In the genomic region with DNA sequence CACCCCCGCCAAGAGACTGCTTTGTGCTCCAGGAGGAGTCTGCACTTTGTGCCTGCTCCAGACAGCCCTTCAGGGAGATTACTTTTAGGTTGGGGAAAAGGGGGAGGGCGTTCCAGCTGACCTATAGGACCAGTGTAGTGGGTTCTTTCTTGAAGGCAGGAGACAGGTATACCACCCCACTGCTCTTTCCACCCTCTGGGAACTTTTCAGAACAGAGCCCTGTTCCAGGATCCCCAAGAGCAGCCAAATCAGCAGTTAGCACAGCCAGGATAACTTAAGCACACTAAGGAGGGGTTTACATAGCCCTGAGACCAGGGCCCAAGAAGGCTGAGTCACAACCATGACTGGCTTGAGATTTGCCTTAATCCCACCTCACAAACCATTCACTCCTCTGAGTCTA, we compare ENCODE assay signal across 31 mouse cellular contexts. TPM values are rescaled to one million over a fixed set of nuclear protein-coding genes. Genes with fewer than 3 reads are reported as not detected.
DNase-seq lines count a peak whose midpoint lies in the region; ATAC-seq and TF ChIP-seq lines count a peak whose summit lies in the region.
"Had no signal": no experiment of that assay in that cellular context is flagged by ENCODE, and none has a peak within 500 bp of the region (broad histone marks: within the 10 kb centered on the region; RNA-seq: fewer than 3 reads in every experiment).

No protein-coding gene starts in this region.

- no peak overlapping the region; the same call in 1 of the 2 replicates for H3K4me2 ChIP-seq in heart, postnatal 0 days (ENCODE audit: low read depth, low read length)
- H3K4me2 ChIP-seq: embryonic facial prominence, embryonic 13.5 days; embryonic facial prominence, embryonic 15.5 days; forebrain, embryonic 12.5 days had no signal

- no peaks in the 10 kb centered on the region for H3K36me3 ChIP-seq in heart, postnatal 0 days (replicated peaks; ENCODE audit: control insufficient read depth, insufficient read depth, low read length)
- peaks cover 49% of the 10 kb centered on the region for H3K36me3 ChIP-seq in thymus, adult 2 months (ENCODE audit: control insufficient read depth, insufficient read depth, low read length)
- H3K36me3 ChIP-seq: embryonic facial prominence, embryonic 13.5 days; embryonic facial prominence, embryonic 15.5 days; forebrain, embryonic 10.5 days; forebrain, embryonic 12.5 days had no signal

- WGBS in heart, postnatal 0 days: 79% methylated on average over 2 of the region's 2 CpGs
- WGBS in thymus, adult 2 months: 73% methylated on average over 2 of the region's 2 CpGs

- peak overlapping the region; percentile 24; the same call in 1 of the 2 replicates for H3K4me3 ChIP-seq in heart, postnatal 0 days (ENCODE audit: low read depth, low read length)
- peak overlapping the region; percentile 85 for H3K4me3 ChIP-seq in thymus, adult 2 months (ENCODE audit: control insufficient read depth, insufficient read depth, low read length)
- H3K4me3 ChIP-seq: embryonic facial prominence, embryonic 13.5 days; embryonic facial prominence, embryonic 15.5 days; erythroblast, embryonic 14.5 days; forebrain, embryonic 10.5 days; forebrain, embryonic 12.5 days had no signal

- ATAC-seq in heart, postnatal 0 days (ENCODE audit: insufficient read depth, low read depth): no peak
- ATAC-seq: forebrain, embryonic 14.5 days had no signal

- no peak for DNase-seq in heart, postnatal 0 days (ENCODE audit: low spot score)
- no peak for DNase-seq in heart, adult 9 months (ENCODE audit: low spot score in 2 of 2)
- DNase-seq in thymus, adult 2 months: peak; percentile 49
- DNase-seq in thymus, postnatal 4 days: no peak
- peak; percentile 47 for DNase-seq in thymus, postnatal 14 days
- DNase-seq in thymus, postnatal 10 days (ENCODE audit: low spot score in 2 of 2): no peak
- peak; percentile 50 to 53 for DNase-seq in thymus, postnatal 36 days
- no peak for DNase-seq in kidney, postnatal 4 days
- DNase-seq: adrenal gland, adult 2 months; adrenal gland, postnatal 10 days; adrenal gland, postnatal 25 days; cerebellum, adult 11 months; cerebellum, adult 18-20 months; cerebellum, adult 8-10 months; cerebellum, adult 9-11 months; cerebellum, postnatal 14 days; cerebellum, postnatal 36 days; embryo, embryonic 11 days had no signal

- no peaks in the 10 kb centered on the region for H3K27me3 ChIP-seq in heart, postnatal 0 days (ENCODE audit: control insufficient read depth, insufficient read depth, low read length)
- no peaks in the 10 kb centered on the region for H3K27me3 ChIP-seq in thymus, adult 2 months (ENCODE audit: control insufficient read depth, insufficient read depth, low read length)
- H3K27me3 ChIP-seq: embryonic facial prominence, embryonic 13.5 days; embryonic facial prominence, embryonic 15.5 days; forebrain, embryonic 12.5 days had no signal

- no peak for TF ChIP-seq CTCF in heart, postnatal 0 days (IDR thresholded peaks at IDR 0.05; ENCODE audit: low read depth)
- no peak for TF ChIP-seq CTCF in thymus, adult 2 months (IDR thresholded peaks at IDR 0.05; ENCODE audit: borderline replicate concordance, control insufficient read depth, extremely low read depth, insufficient read depth, low read length, poor library complexity)

- TF ChIP-seq POLR2A in thymus, adult 2 months (IDR thresholded peaks at IDR 0.05; ENCODE audit: control insufficient read depth, extremely low read depth, insufficient read depth, low read length, poor library complexity): no peak

- H3K27ac ChIP-seq in heart, postnatal 0 days (ENCODE audit: low read depth): no peak overlapping the region
- H3K27ac ChIP-seq in thymus, adult 2 months (ENCODE audit: control insufficient read depth, insufficient read depth, low read length): peak overlapping the region; percentile 96
- H3K27ac ChIP-seq: embryonic facial prominence, embryonic 13.5 days; embryonic facial prominence, embryonic 15.5 days; forebrain, embryonic 10.5 days; forebrain, embryonic 12.5 days had no signal

- TF ChIP-seq EP300 in heart, postnatal 0 days (IDR thresholded peaks at IDR 0.05; ENCODE audit: low read depth): no peak

- H3K9me3 ChIP-seq in heart, postnatal 0 days (replicated peaks; ENCODE audit: control insufficient read depth, low read length): no peaks in the 10 kb centered on the region
- H3K9me3 ChIP-seq: embryonic facial prominence, embryonic 13.5 days; embryonic facial prominence, embryonic 15.5 days; forebrain, embryonic 12.5 days had no signal

- no peak overlapping the region for H3K9ac ChIP-seq in heart, postnatal 0 days (replicated peaks; ENCODE audit: low read depth, low read length)
- H3K9ac ChIP-seq: embryonic facial prominence, embryonic 13.5 days; embryonic facial prominence, embryonic 15.5 days; forebrain, embryonic 12.5 days had no signal

- no peaks in the 10 kb centered on the region for H3K4me1 ChIP-seq in heart, postnatal 0 days (ENCODE audit: control insufficient read depth, insufficient read depth)
- H3K4me1 ChIP-seq in thymus, adult 2 months (replicated peaks; ENCODE audit: control insufficient read depth, insufficient read depth, low read length): peaks cover 24% of the 10 kb centered on the region
- H3K4me1 ChIP-seq: embryonic facial prominence, embryonic 13.5 days; embryonic facial prominence, embryonic 15.5 days; forebrain, embryonic 10.5 days; forebrain, embryonic 12.5 days had no signal

RNA-seq across cellular contexts. Expression of gene Cd8a, which starts 1.7 kb away (rescaled TPM):
- 5.4 TPM in 1 of 2 replicates, not detected in the other for total RNA-seq in heart, postnatal 0 days (2014; rRNA removed; ENCODE audit: low replicate concordance)
- polyA plus RNA-seq in heart, postnatal 0 days (2015; fragmentation: Nextera tagmentation; extraction: Ambion mirVana): 0.04 TPM in 1 of 2 replicates, not detected in the other
- polyA plus RNA-seq in thymus, adult 2 months (2012; rRNA removed): 883 and 918 TPM in 2 replicates
- total RNA-seq: common myeloid progenitor, adult 5-6 weeks; MEL had no signal
- polyA plus RNA-seq: brain, embryonic 14.5 days; C2C12; embryonic facial prominence, embryonic 11.5 days; embryonic facial prominence, embryonic 13.5 days; embryonic facial prominence, embryonic 15.5 days; erythroblast, embryonic 14.5 days; forebrain, embryonic 10.5 days; forebrain, embryonic 12.5 days; forebrain, embryonic 14.5 days had no signal

RNA-seq across cellular contexts. Expression of gene Cd8b1, which starts 52.3 kb away (rescaled TPM):
- 0.08 TPM in 1 of 2 replicates, not detected in the other for total RNA-seq in heart, postnatal 0 days (2014; rRNA removed; ENCODE audit: low replicate concordance)
- 0.12 and 0.18 TPM in 2 replicates for polyA plus RNA-seq in heart, postnatal 0 days (2015; fragmentation: Nextera tagmentation; extraction: Ambion mirVana)
- 712 and 845 TPM in 2 replicates for polyA plus RNA-seq in thymus, adult 2 months (2012; rRNA removed)
- total RNA-seq: adrenal gland, postnatal 25 days; adrenal gland, postnatal 4 days; common myeloid progenitor, adult 5-6 weeks; ES-E14; MEL had no signal
- polyA plus RNA-seq: brain, embryonic 14.5 days; C2C12; embryonic facial prominence, embryonic 11.5 days; embryonic facial prominence, embryonic 15.5 days; erythroblast, embryonic 14.5 days; forebrain, embryonic 12.5 days; forebrain, embryonic 14.5 days had no signal

RNA-seq across cellular contexts. Expression of gene Smyd1, which starts 52.9 kb away (rescaled TPM):
- total RNA-seq in heart, postnatal 0 days (2014; rRNA removed; ENCODE audit: low replicate concordance): 287 and 316 TPM in 2 replicates
- polyA plus RNA-seq in heart, postnatal 0 days (2015; fragmentation: Nextera tagmentation; extraction: Ambion mirVana): 106 and 109 TPM in 2 replicates
- 9.6 and 15.1 TPM in 2 replicates for polyA plus RNA-seq in thymus, adult 2 months (2012; rRNA removed)
- total RNA-seq: common myeloid progenitor, adult 5-6 weeks; MEL had no signal
- polyA plus RNA-seq: erythroblast, embryonic 14.5 days had no signal

Comparison
In these comparisons a context has a peak if more than half of its experiments do, and no peak if none do; other contexts are left out.
1. DNase-seq: peak in thymus, adult 2 months (single experiment), thymus, postnatal 14 days (single experiment) and thymus, postnatal 36 days (2 of 2); none in heart, postnatal 0 days (single experiment), heart, adult 9 months (0 of 2), thymus, postnatal 4 days (single experiment), thymus, postnatal 10 days (0 of 2) and kidney, postnatal 4 days (0 of 2).
2. RNA of gene Cd8a, which starts 1.7 kb away (polyA plus RNA-seq): 883 to 918 TPM in thymus, adult 2 months; 0.04 TPM in heart, postnatal 0 days; every median in the first group is over 100 times any median in the second.
3. RNA of gene Cd8b1, which starts 52.3 kb away (polyA plus RNA-seq): 712 to 845 TPM in thymus, adult 2 months; 0.12 to 0.18 TPM in heart, postnatal 0 days; every median in the first group is over 100 times any median in the second.